Mouse (Mus musculus) liver, embryonic 18 days (tissue): ENCODE results near the gene Olfr1214. TPM values are rescaled to one million over a fixed set of nuclear protein-coding genes. Genes with fewer than 3 reads are reported as not detected.

Source experiments
- polyA plus RNA-seq: library from polyadenylated mRNA; depleted of rRNA; stranded (reverse); fragments of >200 nt; gene quantifications from 2 replicates; pipeline ENCODE4 v1.2.3, GENCODE M21; 2012; rRNA removed

Olfr1214 gene
- not detected in 2 replicates for polyA plus RNA-seq

GRCm38 (mm10) chr2:88992553-88992952 is at the start of gene Olfr1214:
Gene Olfr1214 (minus strand): TSS chr2:88992653.

DNA sequence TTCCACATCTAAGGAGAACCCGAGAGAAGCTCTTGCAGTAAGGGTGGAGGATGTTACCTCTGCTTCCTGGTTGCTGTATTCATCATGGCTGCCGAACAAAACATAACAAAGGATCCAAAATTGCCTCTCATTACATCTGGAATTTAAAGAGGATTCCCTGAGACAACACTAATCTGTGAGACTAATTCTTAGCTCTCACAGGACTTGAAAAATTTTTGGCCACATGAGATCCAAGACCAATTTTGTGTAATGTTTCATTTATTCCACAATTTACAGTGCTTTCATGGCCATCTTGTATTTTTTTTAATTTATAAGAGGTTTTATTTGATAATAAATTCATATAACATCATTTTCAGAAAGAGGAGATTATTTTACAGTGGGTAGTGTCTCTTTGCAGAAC is 39.5 kb upstream of the Olfr1214 start, which contains the start of gene Olfr1217:
TSS of gene Olfr1217 (minus strand) at position 101 of the 400 bp plus-strand sequence.

DNA sequence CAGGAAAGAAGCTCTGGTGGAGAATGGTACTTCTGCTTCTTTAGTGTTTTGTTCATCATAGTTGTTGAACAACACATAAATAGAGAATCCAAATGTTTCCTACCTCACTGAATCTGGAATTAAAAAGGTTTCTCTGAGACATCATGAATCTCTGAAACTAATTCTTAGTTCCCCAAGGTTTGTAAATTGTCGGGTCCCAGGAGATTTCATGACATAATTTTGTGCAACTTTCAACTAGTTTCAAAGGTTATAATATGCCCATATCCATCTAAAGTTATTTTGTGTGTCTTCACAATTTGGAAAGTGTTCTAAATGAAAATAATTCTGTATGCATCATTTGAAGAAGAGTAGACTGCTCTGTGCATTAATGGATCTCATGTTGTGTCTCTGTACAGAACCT is 25.8 kb upstream of the Olfr1214 start, which contains the start of gene Olfr1216:
TSS of gene Olfr1216 (minus strand) at position 101 of the 400 bp plus-strand sequence.

DNA sequence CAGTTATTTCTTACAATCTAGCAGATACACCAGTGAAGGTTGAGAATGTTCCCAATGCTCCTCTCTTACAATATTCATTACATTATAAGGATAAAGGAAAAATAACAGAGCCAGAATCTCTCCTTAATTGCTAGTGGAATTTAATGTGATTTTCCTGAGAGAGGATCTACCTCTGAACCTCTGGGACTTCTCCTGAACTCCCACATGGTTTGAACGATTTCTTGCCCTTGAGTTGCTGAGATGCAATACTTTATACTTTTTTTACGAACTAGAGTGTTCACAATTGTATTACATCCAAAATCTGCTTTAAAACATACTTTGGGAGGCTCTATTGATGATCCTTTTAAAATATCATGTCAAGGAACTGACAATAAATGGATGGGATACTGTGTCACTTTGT is 14.4 kb upstream of the Olfr1214 start, which contains the start of gene Olfr1215:
TSS of gene Olfr1215 (minus strand) at position 101 of the 400 bp plus-strand sequence.

GRCm38 (mm10) chr2:88980181-88980580 is 12.3 kb downstream of the Olfr1214 start, which contains the start of gene Gm13762:
Gene Gm13762 (minus strand): TSS chr2:88980281.

GRCm38 (mm10) chr2:88953669-88954068 is 38.8 kb downstream of the Olfr1214 start, which contains the start of gene Olfr1212:
Gene Olfr1212 (plus strand): TSS chr2:88953969.

DNA sequence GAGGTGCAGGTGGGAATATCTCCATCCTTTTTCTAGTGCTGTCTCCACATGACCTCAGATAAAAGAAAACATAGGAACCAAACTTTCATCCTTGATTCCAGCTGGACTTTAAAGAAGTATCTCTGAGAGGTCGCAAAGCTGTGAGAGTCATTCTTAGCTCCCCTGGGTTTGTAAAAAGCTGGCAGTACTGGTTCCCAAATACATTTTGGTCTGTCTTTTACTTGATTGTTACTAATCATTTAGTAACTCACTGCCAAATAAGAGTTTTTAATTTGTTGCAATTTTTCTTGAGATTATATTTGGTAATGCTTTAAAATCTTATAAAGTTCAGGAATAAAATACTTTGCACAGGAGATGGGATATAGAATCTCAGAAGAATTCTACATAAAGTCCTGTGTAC is 54.4 kb downstream of the Olfr1214 start, which contains the start of gene Olfr1211:
TSS of gene Olfr1211 (minus strand) at position 101 of the 400 bp plus-strand sequence.

Other genes with a start within 250 kb of the Olfr1214 start
- not detected in 2 replicates for gene Olfr1198, start 241.3 kb downstream of the Olfr1214 start, polyA plus RNA-seq
- gene Olfr1199, start 232.2 kb downstream of the Olfr1214 start, polyA plus RNA-seq: not detected in 2 replicates
- gene Olfr1200, start 222.2 kb downstream of the Olfr1214 start, polyA plus RNA-seq: not detected in 2 replicates
- gene Olfr1201, start 199.6 kb downstream of the Olfr1214 start, polyA plus RNA-seq: not detected in 2 replicates
- not detected in 2 replicates for gene Olfr1202, start 178.2 kb downstream of the Olfr1214 start, polyA plus RNA-seq
- not detected in 2 replicates for gene Olfr1205, start 162.9 kb downstream of the Olfr1214 start, polyA plus RNA-seq
- not detected in 2 replicates for gene Olfr1204, start 143.4 kb downstream of the Olfr1214 start, polyA plus RNA-seq
- gene Olfr1206, start 129.4 kb downstream of the Olfr1214 start, polyA plus RNA-seq: not detected in 2 replicates
- gene Olfr1208, start 90.3 kb downstream of the Olfr1214 start, polyA plus RNA-seq: not detected in 2 replicates
- gene Olfr1209, start 77.5 kb downstream of the Olfr1214 start, polyA plus RNA-seq: not detected in 2 replicates
- gene Olfr1211, start 54.5 kb downstream of the Olfr1214 start, polyA plus RNA-seq: not detected in 2 replicates
- gene Olfr1212, start 38.7 kb downstream of the Olfr1214 start, polyA plus RNA-seq: not detected in 2 replicates
- not detected in 2 replicates for gene Gm13762, start 12.4 kb downstream of the Olfr1214 start, polyA plus RNA-seq
- gene Olfr1215, start 14.3 kb upstream of the Olfr1214 start, polyA plus RNA-seq: not detected in 2 replicates
- not detected in 2 replicates for gene Olfr1216, start 25.7 kb upstream of the Olfr1214 start, polyA plus RNA-seq
- not detected in 2 replicates for gene Olfr1217, start 39.4 kb upstream of the Olfr1214 start, polyA plus RNA-seq
- gene Olfr1218, start 68.5 kb upstream of the Olfr1214 start, polyA plus RNA-seq: not detected in 2 replicates
- gene Olfr1219, start 90.9 kb upstream of the Olfr1214 start, polyA plus RNA-seq: not detected in 2 replicates
- gene Olfr1220, start 114.2 kb upstream of the Olfr1214 start, polyA plus RNA-seq: not detected in 2 replicates
- not detected in 2 replicates for gene Olfr1221, start 124.6 kb upstream of the Olfr1214 start, polyA plus RNA-seq
- gene Olfr1222, start 140.4 kb upstream of the Olfr1214 start, polyA plus RNA-seq: not detected in 2 replicates
- not detected in 2 replicates for gene Olfr1223, start 158.9 kb upstream of the Olfr1214 start, polyA plus RNA-seq
- gene Olfr1224-ps1, start 171.4 kb upstream of the Olfr1214 start, polyA plus RNA-seq: not detected in 2 replicates
- not detected in 2 replicates for gene Olfr1225, start 182.0 kb upstream of the Olfr1214 start, polyA plus RNA-seq
- not detected in 2 replicates for gene Olfr1226, start 207.4 kb upstream of the Olfr1214 start, polyA plus RNA-seq